Mouse (Mus musculus): Measurements from ENCODE around the gene Tmem176b. TPM values are rescaled to one million over a fixed set of nuclear protein-coding genes. Genes with fewer than 3 reads are reported as not detected.

Tmem176b gene
- polyA plus RNA-seq, 1 experiment = 26.5 TPM

DNA sequence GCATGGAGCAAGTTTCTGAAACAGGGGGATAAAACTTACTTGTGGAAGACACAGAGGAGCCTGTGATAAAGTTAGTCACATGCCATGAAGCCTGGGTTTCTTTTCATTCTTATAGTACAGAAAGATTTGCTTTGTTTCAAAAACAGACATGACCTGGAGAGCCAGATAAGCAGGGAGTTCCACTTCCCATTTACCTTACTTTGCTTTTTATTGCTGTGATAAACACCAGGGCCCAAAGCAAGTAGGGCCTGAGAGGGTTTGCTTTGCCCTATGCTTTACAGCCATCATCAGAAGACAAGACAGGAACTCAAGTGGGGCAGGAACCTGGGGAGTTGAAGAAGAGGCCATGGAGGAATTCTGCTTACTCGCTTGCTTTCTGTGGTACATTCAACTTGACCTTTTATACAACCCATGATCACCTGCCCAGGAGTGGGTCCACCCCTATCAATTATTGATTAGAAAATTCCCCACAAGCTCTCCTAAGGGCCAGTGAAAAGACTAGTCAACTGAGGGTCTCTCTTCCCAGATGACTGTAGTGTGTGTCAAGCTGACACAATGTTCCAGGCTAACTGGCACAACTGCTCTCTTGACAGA lies 24.0 kb upstream of the Tmem176b start:
- no peak overlapping the region for H3K4me3 ChIP-seq (replicated peaks; ENCODE audit: control insufficient read depth, low read depth, low read length)
- no peaks in the 10 kb centered on the region; the same call in 1 of the 2 replicates for H3K4me1 ChIP-seq (ENCODE audit: control insufficient read depth, insufficient read depth, low read length)
- no peak overlapping the region for H3K27ac ChIP-seq (ENCODE audit: control insufficient read depth, insufficient read depth, low read depth, low read length, poor library complexity)
- no peak for TF ChIP-seq POLR2A (IDR thresholded peaks at IDR 0.05; ENCODE audit: borderline replicate concordance, control insufficient read depth, low read depth, low read length)
- TF ChIP-seq CTCF (IDR thresholded peaks at IDR 0.05; ENCODE audit: control insufficient read depth, insufficient read depth, low read length) = no peak
- 71% methylated on average over 1 of the region's 1 CpGs for WGBS

- 91% methylated on average over 3 of the region's 3 CpGs for WGBS
- TF ChIP-seq CTCF (IDR thresholded peaks at IDR 0.05; ENCODE audit: control insufficient read depth, insufficient read depth, low read length) (no peak), POLR2A (IDR thresholded peaks at IDR 0.05; ENCODE audit: borderline replicate concordance, control insufficient read depth, low read depth, low read length) (no peak)
These were observed 23.4 kb upstream of the Tmem176b start for GRCm38 (mm10) chr6:48864723-48865122.

DNA sequence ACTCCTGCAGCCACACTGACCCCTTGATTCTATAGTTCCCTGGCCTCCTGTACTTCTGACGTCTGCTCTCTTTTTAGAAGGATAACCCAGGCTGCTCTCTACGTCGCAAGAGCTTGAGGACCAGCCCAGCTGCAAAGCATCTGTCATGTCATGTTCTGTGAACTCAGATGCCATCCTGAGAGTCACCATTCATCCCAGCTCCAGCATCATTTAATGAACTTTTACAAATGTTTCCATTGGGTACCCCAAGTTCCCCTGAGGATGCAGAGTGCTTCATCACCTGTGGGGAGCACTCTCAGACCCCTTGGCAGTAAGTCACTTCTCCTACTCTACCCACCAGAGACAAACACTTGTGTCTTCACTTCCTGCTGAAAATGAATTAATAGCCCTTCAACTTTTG lies 22.9 kb upstream of the Tmem176b start:
- Histone ChIP-seq H3K27ac (ENCODE audit: control insufficient read depth, insufficient read depth, low read depth, low read length, poor library complexity) (no peak overlapping the region), H3K4me3 (replicated peaks; ENCODE audit: control insufficient read depth, low read depth, low read length) (no peak overlapping the region), H3K4me1 (ENCODE audit: control insufficient read depth, insufficient read depth, low read length) (no peaks in the 10 kb centered on the region; the same call in 1 of the 2 replicates)
- TF ChIP-seq CTCF (IDR thresholded peaks at IDR 0.05; ENCODE audit: control insufficient read depth, insufficient read depth, low read length) = no peak
- no peak for TF ChIP-seq POLR2A (IDR thresholded peaks at IDR 0.05; ENCODE audit: borderline replicate concordance, control insufficient read depth, low read depth, low read length)
- WGBS = 83% methylated on average over 3 of the region's 3 CpGs

More at GRCm38 (mm10) chr6:48864723-48865122, 23.4 kb upstream of the Tmem176b start:
- H3K27ac ChIP-seq (ENCODE audit: control insufficient read depth, insufficient read depth, low read depth, low read length, poor library complexity) = no peak overlapping the region
- no peak overlapping the region for H3K4me3 ChIP-seq (replicated peaks; ENCODE audit: control insufficient read depth, low read depth, low read length)
- no peaks in the 10 kb centered on the region; the same call in 1 of the 2 replicates for H3K4me1 ChIP-seq (ENCODE audit: control insufficient read depth, insufficient read depth, low read length)

DNA sequence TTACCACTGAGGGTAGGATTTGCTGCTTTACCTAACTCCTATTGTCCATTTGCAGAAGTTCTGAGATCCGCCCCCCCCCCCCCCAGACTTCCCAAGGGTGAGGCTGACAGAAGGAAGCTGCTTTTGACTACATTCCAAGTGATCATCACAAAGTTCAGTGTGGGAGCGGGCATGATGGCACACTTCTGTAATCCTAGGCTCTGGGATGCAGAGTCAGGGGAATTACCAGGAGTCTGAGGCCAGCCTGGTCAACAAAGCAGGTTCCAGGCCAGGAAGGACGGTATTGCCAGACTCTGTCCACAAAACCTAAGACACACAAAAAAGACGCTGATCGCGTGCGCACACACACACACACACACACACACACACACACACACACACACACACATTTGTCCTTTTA lies 22.2 kb upstream of the Tmem176b start:
- 82% methylated on average over 7 of the region's 7 CpGs for WGBS
- TF ChIP-seq CTCF (IDR thresholded peaks at IDR 0.05; ENCODE audit: control insufficient read depth, insufficient read depth, low read length) (no peak), POLR2A (IDR thresholded peaks at IDR 0.05; ENCODE audit: borderline replicate concordance, control insufficient read depth, low read depth, low read length) (no peak)
- Histone ChIP-seq H3K27ac (ENCODE audit: control insufficient read depth, insufficient read depth, low read depth, low read length, poor library complexity) (no peak overlapping the region), H3K4me3 (replicated peaks; ENCODE audit: control insufficient read depth, low read depth, low read length) (no peak overlapping the region), H3K4me1 (ENCODE audit: control insufficient read depth, insufficient read depth, low read length) (no peaks in the 10 kb centered on the region; the same call in 1 of the 2 replicates)

GRCm38 (mm10) chr6:48862816-48863215 lies 21.5 kb upstream of the Tmem176b start:
- Histone ChIP-seq H3K4me1 (ENCODE audit: control insufficient read depth, insufficient read depth, low read length) (no peaks in the 10 kb centered on the region; the same call in 1 of the 2 replicates), H3K27ac (ENCODE audit: control insufficient read depth, insufficient read depth, low read depth, low read length, poor library complexity) (no peak overlapping the region), H3K4me3 (replicated peaks; ENCODE audit: control insufficient read depth, low read depth, low read length) (no peak overlapping the region)
- TF ChIP-seq CTCF (IDR thresholded peaks at IDR 0.05; ENCODE audit: control insufficient read depth, insufficient read depth, low read length) (no peak), POLR2A (IDR thresholded peaks at IDR 0.05; ENCODE audit: borderline replicate concordance, control insufficient read depth, low read depth, low read length) (no peak)
- WGBS = 74% methylated on average over 4 of the region's 4 CpGs

- no peaks in the 10 kb centered on the region; the same call in 1 of the 2 replicates for H3K4me1 ChIP-seq (ENCODE audit: control insufficient read depth, insufficient read depth, low read length)
- 77% methylated on average over 12 of the region's 12 CpGs for WGBS
These were observed 20.5 kb upstream of the Tmem176b start for GRCm38 (mm10) chr6:48861616-48862280.

DNA sequence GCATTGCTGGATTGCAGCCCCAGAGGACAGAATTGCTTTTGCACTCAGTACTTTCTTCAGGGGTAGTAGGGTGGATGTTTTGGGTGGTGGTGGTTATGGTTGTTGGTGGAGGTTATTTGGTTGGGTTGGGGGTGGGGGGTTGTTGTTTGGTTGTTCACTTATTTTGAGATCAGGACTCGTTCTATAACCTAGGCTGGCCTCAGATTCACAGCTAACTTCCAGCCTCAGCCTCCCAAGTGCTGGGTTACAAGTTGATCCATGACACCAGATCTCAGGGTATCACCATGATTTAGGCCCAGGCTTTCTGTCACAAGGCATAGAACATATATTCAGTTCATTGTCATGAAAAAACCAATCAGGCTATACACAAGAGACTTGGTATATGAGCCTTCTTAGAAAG lies 19.6 kb upstream of the Tmem176b start:
- WGBS = 73% methylated on average over 1 of the region's 1 CpGs
- no peak overlapping the region for H3K27ac ChIP-seq (ENCODE audit: control insufficient read depth, insufficient read depth, low read depth, low read length, poor library complexity)
- TF ChIP-seq CTCF (IDR thresholded peaks at IDR 0.05; ENCODE audit: control insufficient read depth, insufficient read depth, low read length) (no peak), POLR2A (IDR thresholded peaks at IDR 0.05; ENCODE audit: borderline replicate concordance, control insufficient read depth, low read depth, low read length) (no peak)
- H3K4me1 ChIP-seq (ENCODE audit: control insufficient read depth, insufficient read depth, low read length) = no peaks in the 10 kb centered on the region; the same call in 1 of the 2 replicates
- no peak overlapping the region for H3K4me3 ChIP-seq (replicated peaks; ENCODE audit: control insufficient read depth, low read depth, low read length)

More at GRCm38 (mm10) chr6:48861616-48862280, 20.5 kb upstream of the Tmem176b start:
- H3K4me3 ChIP-seq (replicated peaks; ENCODE audit: control insufficient read depth, low read depth, low read length) = no peak overlapping the region
- no peak for TF ChIP-seq POLR2A (IDR thresholded peaks at IDR 0.05; ENCODE audit: borderline replicate concordance, control insufficient read depth, low read depth, low read length)
- TF ChIP-seq CTCF (IDR thresholded peaks at IDR 0.05; ENCODE audit: control insufficient read depth, insufficient read depth, low read length) = no peak
- no peak overlapping the region for H3K27ac ChIP-seq (ENCODE audit: control insufficient read depth, insufficient read depth, low read depth, low read length, poor library complexity)

DNA sequence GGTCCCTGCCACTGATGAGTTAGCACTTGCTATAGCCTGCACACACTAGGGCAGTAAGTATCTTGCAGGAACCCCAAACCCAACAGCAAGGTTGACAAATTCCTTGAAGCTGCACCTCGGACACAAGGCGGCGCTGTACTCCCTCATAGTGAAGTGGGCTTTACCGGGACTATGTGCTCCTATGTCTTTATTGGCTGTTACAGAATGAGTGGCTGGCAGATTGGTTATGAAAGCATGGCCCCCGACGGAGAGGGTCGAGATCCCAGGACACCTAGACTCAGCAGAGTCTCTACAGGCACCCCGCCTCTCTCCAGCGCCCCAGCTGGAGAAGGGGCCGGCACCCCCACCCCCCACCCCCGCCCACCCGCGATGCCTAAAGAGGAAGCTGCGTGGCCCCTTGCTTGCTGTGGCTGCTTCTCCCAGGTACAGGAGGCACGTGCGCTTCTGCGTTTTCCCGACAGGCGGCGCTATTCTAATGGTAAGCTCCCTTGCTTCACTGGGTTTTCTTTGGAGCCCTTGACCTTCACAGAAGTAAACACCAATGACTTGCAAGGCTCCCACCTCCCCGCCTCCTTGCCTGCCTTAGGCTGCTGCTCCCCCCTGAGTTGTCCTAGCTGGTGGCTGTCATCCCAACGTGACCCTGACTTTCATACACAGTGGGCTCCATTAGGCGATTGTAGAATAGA lies 19.0 kb upstream of the Tmem176b start:
- no peaks in the 10 kb centered on the region; the same call in 1 of the 2 replicates for H3K4me1 ChIP-seq (ENCODE audit: control insufficient read depth, insufficient read depth, low read length)
- H3K27ac ChIP-seq (ENCODE audit: control insufficient read depth, insufficient read depth, low read depth, low read length, poor library complexity) = no peak overlapping the region
- 9% methylated on average over 23 of the region's 23 CpGs for WGBS
- H3K4me3 ChIP-seq (replicated peaks; ENCODE audit: control insufficient read depth, low read depth, low read length) = no peak overlapping the region
- TF ChIP-seq CTCF (IDR thresholded peaks at IDR 0.05; ENCODE audit: control insufficient read depth, insufficient read depth, low read length) (peak; percentile 67), POLR2A (IDR thresholded peaks at IDR 0.05; ENCODE audit: borderline replicate concordance, control insufficient read depth, low read depth, low read length) (no peak)
